Mouse (Mus musculus): ENCODE results near the gene Tmco3.

DNA sequence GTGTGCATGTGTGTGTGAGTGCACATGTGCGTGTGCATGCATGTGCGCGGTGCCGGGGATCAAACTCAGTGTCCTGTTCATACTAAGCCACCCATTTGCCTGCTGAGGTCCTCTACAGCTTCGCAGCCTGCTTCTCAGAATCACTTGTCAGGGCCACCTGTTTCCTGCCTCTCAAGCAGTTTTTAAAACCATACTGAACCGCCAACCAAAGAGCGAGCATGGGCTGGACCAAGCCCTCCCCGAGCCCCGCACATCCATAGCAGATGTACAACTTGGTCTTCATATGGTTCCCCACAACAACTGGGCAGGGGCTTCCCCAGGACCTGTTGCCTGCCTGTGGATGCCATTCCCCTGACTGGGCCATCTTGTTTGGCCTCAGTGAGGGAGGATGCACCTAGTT is 47.9 kb upstream of the Tmco3 start:
- TF ChIP-seq EP300 (IDR thresholded peaks at IDR 0.05; ENCODE audit: insufficient read depth, low read depth, low read length), result no peak
- TF ChIP-seq CTCF (IDR thresholded peaks at IDR 0.05), result no peak

All from heart, adult 2 months (tissue).